Mouse (Mus musculus): ENCODE measurements around the gene Map10.

GRCm38 (mm10) chr8:125669700-125670195 is at the start of gene Map10:
- TF ChIP-seq CTCF (IDR thresholded peaks at IDR 0.05; ENCODE audit: control insufficient read depth, insufficient read depth, insufficient replicate concordance, low read depth, low read length) = no peak
- TF ChIP-seq POLR2A (IDR thresholded peaks at IDR 0.05; ENCODE audit: control insufficient read depth, low read depth, low read length) = peak; percentile 75; the same call in 1 of the 2 replicates
